Mouse (Mus musculus) midbrain, embryonic 16.5 days (tissue): ENCODE measurements at regions not wholly inside any gene's neighbourhood (a gene's known extent, or its start where the extent isn't known, plus 50 kb on each side); places are given as distances from the start of the nearest gene placed in this dataset.

ENCODE experiments used
- ATAC-seq: fragments of 200-750 bp; cut with Nextera tagmentation; 2 replicates; pipeline ENCODE4 v1.8.0; 2017; ENCODE audit warnings: moderate TSS enrichment
- H3K27ac ChIP-seq: fragments of 300-500 bp; sonication (generic); 2 replicates; pipeline ENCODE4 v1.5.1; 2014; ENCODE audit warnings: mild to moderate bottlenecking, low read length, mixed read lengths
- H3K27me3 ChIP-seq: fragments of 300-500 bp; sonication (generic); 2 replicates; pipeline ENCODE4 v1.6.1; 2014; ENCODE audit warnings: low read depth, low read length, mixed read lengths; ENCODE audit not compliant: control insufficient read depth, insufficient read depth
- H3K36me3 ChIP-seq: fragments of 300-500 bp; sonication (generic); 2 replicates; pipeline ENCODE4 v1.6.1; 2014; ENCODE audit warnings: mild to moderate bottlenecking, low read length, moderate library complexity, mixed read lengths; ENCODE audit not compliant: control insufficient read depth, insufficient read depth
- H3K4me1 ChIP-seq: fragments of 300-500 bp; sonication (generic); 2 replicates; pipeline ENCODE4 v1.6.1; 2014; ENCODE audit warnings: mild to moderate bottlenecking, low read length, mixed read lengths; ENCODE audit not compliant: control insufficient read depth, insufficient read depth
- H3K4me2 ChIP-seq: fragments of 300-500 bp; sonication (generic); 2 replicates; pipeline ENCODE4 v1.6.1; 2014; ENCODE audit warnings: mild to moderate bottlenecking, low read length, mixed read lengths
- H3K4me3 ChIP-seq: fragments of 300-500 bp; sonication (generic); 2 replicates; pipeline ENCODE4 v1.5.1; 2014; ENCODE audit warnings: low read depth, mild to moderate bottlenecking, low read length, moderate library complexity, mixed read lengths
- H3K9ac ChIP-seq: fragments of 300-500 bp; sonication (generic); 2 replicates; pipeline ENCODE4 v1.6.1; 2014; ENCODE audit warnings: low read depth, low read length, mixed read lengths
- H3K9me3 ChIP-seq: fragments of 300-500 bp; sonication (generic); replicated peaks from 2 replicates; pipeline ENCODE4 v1.6.1; 2014; ENCODE audit warnings: mild to moderate bottlenecking, low read length, mixed read lengths; ENCODE audit not compliant: control insufficient read depth, poor library complexity, severe bottlenecking
- WGBS: fragments of 180-500 bp; shearing (Covaris S2); extraction: QIAGEN DNeasy Blood & Tissue Kit; methylation state at CpG from one replicate; pipeline ENCODE4 v1.1.7; 2014; 5-methylcytosine and 5-hydroxymethylcytosine counted together

DNA sequence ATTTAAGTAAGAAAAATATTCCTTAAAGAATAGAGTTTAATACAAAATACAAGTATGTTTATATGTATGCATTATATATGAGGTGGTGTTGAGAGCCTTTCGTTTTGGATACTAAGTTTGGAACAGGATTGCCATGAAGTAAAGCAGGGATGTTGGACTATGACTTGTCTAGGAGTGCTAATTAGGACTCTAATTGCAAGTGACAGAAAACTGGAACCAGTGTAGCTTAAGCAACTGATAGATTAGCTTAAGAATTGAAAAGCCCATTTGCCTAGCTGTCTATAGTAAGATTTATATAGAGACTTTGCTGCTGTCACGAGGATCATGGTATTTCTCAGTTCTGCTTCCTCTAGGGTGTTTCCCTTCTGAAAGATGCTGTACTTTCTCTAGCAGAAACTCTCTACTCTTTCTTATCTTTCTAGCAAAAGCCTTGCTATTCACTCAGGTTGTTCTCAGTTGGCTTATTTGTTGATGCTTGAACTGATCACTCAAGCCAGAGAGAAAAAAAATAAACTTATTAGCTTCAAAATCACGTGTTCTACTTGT, 147.9 kb upstream of the 1810046K07Rik start:
- Histone ChIP-seq H3K4me1 (no peaks in the 10 kb centered on the region), H3K27me3 (no peaks in the 10 kb centered on the region), H3K4me2 (no peak overlapping the region), H3K9ac (no peak overlapping the region), H3K36me3 (no peaks in the 10 kb centered on the region), H3K4me3 (no peak overlapping the region), H3K9me3 (no peaks in the 10 kb centered on the region), H3K27ac (no peak overlapping the region)
- no peak for ATAC-seq
- WGBS, result 65% methylated on average over 3 of the region's 3 CpGs

DNA sequence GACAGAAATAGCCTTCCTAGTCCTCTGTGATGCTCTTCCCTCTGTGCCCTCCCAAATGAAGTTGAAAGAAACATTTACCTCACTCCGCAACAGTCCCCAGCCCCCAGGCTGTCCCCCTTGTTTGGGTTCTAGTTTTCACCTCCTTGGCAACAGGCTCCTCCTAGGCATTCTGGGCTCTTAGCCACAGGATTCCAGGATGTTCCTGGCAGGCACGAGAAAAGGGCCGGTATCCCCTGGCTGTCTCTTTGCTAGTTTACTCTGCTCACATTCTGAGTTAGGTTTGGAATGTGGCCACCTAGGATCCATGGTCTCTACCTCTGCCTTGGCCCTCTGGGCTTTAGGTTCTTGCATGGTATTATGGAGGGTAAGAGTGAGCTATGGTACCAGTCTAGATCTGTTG, 159.1 kb upstream of the 1810046K07Rik start:
- Histone ChIP-seq H3K27ac (no peak overlapping the region), H3K4me1 (no peaks in the 10 kb centered on the region), H3K9me3 (no peaks in the 10 kb centered on the region), H3K4me3 (no peak overlapping the region), H3K4me2 (no peak overlapping the region), H3K36me3 (no peaks in the 10 kb centered on the region), H3K27me3 (no peaks in the 10 kb centered on the region), H3K9ac (no peak overlapping the region)
- no peak for ATAC-seq
- 71% methylated on average over 3 of the region's 3 CpGs for WGBS

DNA sequence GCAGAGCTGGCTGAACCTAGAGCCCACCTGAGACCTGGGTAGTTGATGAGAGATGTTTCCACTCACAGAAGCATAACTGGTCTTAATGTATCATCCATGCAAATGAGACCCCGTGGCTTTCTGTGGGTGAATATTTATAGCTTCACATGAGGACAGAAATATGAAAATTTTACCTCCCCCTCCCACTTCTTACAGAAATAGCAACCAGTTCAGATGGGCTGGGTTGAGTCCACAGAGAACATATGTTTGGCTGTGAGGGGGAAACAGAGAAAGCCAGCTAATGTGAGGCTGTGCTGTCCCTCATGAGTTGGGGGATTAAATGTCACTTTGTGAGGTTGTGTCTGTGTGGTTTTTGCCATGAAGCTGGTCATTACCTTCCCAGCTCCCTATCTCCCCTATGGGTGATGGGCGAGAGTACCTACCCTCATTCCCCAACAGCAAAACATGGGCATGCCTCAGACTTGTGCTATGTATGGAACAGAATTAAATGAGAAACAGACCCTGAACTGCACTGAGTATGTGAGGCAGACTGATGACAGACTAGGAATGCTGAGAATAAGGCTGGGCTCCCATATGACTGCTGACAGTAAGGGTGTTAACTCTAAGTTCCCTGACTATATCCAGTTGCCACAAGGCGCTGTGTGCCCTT, 178.7 kb upstream of the 1810046K07Rik start:
- Histone ChIP-seq H3K36me3 (no peaks in the 10 kb centered on the region), H3K4me3 (no peak overlapping the region), H3K9me3 (no peaks in the 10 kb centered on the region; the same call in 1 of the 2 replicates), H3K27ac (no peak overlapping the region), H3K4me2 (no peak overlapping the region), H3K4me1 (no peaks in the 10 kb centered on the region), H3K9ac (no peak overlapping the region), H3K27me3 (no peaks in the 10 kb centered on the region)
- 80% methylated on average over 3 of the region's 3 CpGs for WGBS
- no peak for ATAC-seq

DNA sequence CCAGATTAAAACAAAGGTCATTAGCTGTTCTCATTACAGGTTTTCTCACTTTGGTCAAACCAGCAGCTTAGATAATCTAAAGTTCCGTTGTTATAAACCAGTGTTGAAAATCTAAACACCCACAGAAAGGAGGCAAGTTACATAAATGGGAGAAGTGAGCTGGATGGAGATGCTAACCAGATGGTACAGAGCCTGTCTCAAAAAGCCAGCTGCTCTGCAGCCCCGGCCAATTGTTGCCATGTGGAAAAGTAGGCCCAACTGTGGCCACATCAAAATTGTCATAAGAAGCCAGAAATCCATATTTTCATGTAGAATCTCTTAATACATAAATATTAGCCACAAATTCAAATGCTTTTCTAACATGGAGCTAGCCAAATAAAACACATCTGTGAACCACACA, 188.9 kb upstream of the 1810046K07Rik start:
- Histone ChIP-seq H3K9me3 (no peaks in the 10 kb centered on the region), H3K36me3 (no peaks in the 10 kb centered on the region), H3K27me3 (no peaks in the 10 kb centered on the region), H3K27ac (no peak overlapping the region), H3K9ac (no peak overlapping the region), H3K4me1 (no peaks in the 10 kb centered on the region), H3K4me2 (no peak overlapping the region), H3K4me3 (no peak overlapping the region)
- ATAC-seq, result no peak
- 80% methylated on average over 2 of the region's 2 CpGs for WGBS

DNA sequence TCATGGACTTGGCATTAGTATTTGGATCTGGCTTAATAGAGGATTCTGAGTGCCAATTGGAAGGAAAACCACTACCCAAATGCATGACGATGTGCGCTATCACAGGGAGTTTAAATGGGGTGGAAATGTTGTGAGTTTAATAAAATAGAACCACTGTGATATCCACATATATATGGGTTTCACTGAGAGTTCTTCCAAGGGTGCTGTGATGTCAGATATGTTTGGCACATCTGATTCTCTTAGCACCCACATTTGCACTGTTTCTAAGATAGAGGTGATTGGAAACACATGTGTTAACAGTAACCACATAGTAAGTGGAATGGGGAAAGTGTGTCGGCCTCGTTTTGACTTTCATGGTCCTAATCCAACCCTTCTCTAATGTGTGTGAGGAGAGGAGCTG, 189.7 kb upstream of the 1810046K07Rik start:
- no peak overlapping the region for H3K4me3 ChIP-seq
- no peak overlapping the region for H3K9ac ChIP-seq
- WGBS, result 96% methylated on average over 4 of the region's 4 CpGs
- no peaks in the 10 kb centered on the region for H3K4me1 ChIP-seq
- H3K27me3 ChIP-seq, result no peaks in the 10 kb centered on the region
- H3K9me3 ChIP-seq, result no peaks in the 10 kb centered on the region
- no peak overlapping the region for H3K4me2 ChIP-seq
- ATAC-seq, result no peak
- H3K27ac ChIP-seq, result no peak overlapping the region
- H3K36me3 ChIP-seq, result no peaks in the 10 kb centered on the region

DNA sequence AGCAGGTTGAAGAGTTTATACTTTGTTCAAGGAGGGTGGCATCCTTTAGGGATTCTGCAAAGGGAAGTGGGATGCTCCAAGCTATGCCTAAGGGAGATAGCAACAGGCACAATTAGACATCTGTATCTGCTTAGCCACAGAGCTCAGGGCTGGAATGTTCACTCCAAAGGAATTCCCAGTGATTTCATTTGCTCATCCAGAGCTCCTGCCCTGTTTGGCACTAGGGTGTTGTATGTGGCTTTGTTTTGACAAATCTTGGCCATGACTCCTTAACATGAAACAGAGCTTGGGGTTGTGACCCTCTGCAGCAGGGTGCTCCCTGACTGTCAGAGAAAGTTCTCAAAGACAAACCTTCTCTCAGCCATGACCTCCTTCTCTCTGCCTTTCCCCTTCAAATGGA, 194.8 kb upstream of the 1810046K07Rik start:
- H3K27ac ChIP-seq, result no peak overlapping the region
- no peak overlapping the region for H3K4me3 ChIP-seq
- no peak overlapping the region for H3K4me2 ChIP-seq
- H3K4me1 ChIP-seq, result no peaks in the 10 kb centered on the region
- H3K36me3 ChIP-seq, result no peaks in the 10 kb centered on the region
- H3K27me3 ChIP-seq, result no peaks in the 10 kb centered on the region
- no peak overlapping the region for H3K9ac ChIP-seq
- no peak for ATAC-seq
- H3K9me3 ChIP-seq, result no peaks in the 10 kb centered on the region

DNA sequence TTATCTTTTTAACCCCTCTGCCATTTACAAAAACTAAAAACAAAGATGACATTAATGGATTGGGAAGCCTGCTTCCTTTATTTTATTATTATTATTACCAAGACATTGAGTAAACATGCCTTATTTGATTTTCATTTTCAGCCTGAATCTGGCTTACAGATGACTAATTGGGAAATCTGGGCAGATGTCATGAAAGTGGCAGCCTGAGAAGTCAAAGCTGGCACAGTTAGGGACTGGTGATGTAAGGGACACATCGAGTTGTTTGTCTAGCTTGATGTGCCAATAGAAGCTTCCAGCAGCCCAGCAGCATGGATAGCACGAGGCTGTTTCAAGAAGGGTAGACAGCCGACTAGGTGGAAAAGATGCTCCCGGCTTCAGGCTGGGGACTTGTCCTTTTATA, 197.2 kb upstream of the 1810046K07Rik start:
- Histone ChIP-seq H3K9me3 (no peaks in the 10 kb centered on the region), H3K4me3 (no peak overlapping the region), H3K27me3 (no peaks in the 10 kb centered on the region), H3K36me3 (no peaks in the 10 kb centered on the region), H3K4me2 (no peak overlapping the region), H3K4me1 (no peaks in the 10 kb centered on the region), H3K27ac (no peak overlapping the region), H3K9ac (no peak overlapping the region)
- 86% methylated on average over 4 of the region's 4 CpGs for WGBS
- ATAC-seq, result no peak

DNA sequence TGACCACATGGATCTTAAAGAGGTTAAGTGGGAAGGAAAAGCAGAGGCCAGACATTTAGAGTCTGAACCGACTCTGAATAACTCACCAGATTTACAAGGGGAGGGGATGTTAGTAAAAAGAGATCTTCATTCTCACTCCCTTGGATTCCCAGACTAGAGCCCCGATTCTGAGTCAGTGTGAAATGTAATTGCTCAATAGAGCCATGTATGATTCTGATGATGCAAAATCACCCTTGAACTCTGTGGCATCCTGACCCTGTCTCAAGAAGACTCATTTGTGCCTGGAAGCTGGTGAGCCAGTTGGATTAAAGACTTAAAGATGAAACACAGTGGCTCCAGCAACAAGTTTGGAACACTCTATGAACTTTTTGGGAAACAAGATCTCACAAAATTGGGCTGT, 210.2 kb upstream of the 1810046K07Rik start:
- ATAC-seq, result no peak
- Histone ChIP-seq H3K4me1 (no peaks in the 10 kb centered on the region), H3K4me2 (no peak overlapping the region), H3K9me3 (no peaks in the 10 kb centered on the region), H3K36me3 (no peaks in the 10 kb centered on the region), H3K9ac (no peak overlapping the region), H3K27me3 (no peaks in the 10 kb centered on the region), H3K4me3 (no peak overlapping the region), H3K27ac (no peak overlapping the region)
- WGBS, result 78% methylated on average over 2 of the region's 2 CpGs

DNA sequence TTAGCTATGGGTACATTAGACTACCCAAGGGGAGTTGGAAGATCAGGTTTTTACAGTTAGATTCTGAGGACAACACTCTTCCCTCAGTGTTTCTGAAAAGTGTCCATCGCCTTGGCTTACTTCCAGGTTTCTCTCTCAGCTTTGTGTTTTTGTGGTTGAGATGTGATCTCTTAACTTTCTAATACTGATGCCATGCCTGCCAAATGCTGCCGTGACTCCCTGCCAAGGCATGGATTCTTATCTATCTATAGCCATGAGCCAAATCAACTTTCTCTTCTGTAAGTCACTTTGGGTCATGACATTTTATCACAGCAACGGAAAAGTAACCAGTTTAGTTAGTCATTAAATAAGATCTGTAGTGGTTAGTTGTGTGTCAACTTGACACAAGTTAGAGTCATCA, 213.2 kb upstream of the 1810046K07Rik start:
- WGBS, result 90% methylated on average over 3 of the region's 3 CpGs
- Histone ChIP-seq H3K4me2 (no peak overlapping the region), H3K9ac (no peak overlapping the region), H3K4me1 (no peaks in the 10 kb centered on the region), H3K27ac (no peak overlapping the region), H3K27me3 (no peaks in the 10 kb centered on the region), H3K9me3 (no peaks in the 10 kb centered on the region), H3K36me3 (no peaks in the 10 kb centered on the region), H3K4me3 (no peak overlapping the region)
- ATAC-seq, result no peak
